Mouse (Mus musculus): ENCODE results near the gene Fbxo33.

GRCm38 (mm10) chr12:59194341-59195003 lies 25.1 kb downstream of the Fbxo33 start:
- no peak for TF ChIP-seq CTCF (IDR thresholded peaks at IDR 0.05; ENCODE audit: low read depth, low read length)
- no peak for TF ChIP-seq POLR2A (IDR thresholded peaks at IDR 0.05; ENCODE audit: borderline replicate concordance, low read depth, low read length)

Data from bone marrow macrophage, adult 2 months (primary cell).